Mouse (Mus musculus) thymus, postnatal 36 days (tissue): ENCODE measurements around the gene Tcte2.

Source experiments
- DNase-seq, 2 experiments: peaks; one replicate each; pipeline ENCODE4 v3.0.0; 2022; ENCODE audit warnings: mixed read lengths in 2 of 2

Gene Tcte2

DNA sequence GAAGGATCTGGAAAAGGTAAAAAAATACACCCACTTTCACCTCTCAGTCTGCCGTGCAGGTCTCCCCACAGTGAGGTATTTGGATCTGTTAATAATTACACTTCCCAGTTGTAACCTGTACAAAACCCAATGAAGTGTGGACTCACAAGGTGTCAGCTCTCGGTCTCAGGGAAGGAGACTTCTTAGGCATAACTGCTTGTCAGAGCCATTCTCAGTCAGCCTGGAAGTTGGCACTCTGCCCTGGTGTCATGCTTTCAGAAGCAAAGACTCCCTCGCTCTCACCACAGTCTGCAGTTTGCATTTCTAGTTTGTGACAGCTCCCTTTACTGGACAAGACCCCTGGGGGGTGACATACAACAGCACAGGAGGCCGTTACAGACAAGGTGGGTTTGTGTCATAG lies 16.8 kb downstream of the Tcte2 start:
- DNase-seq = no peak

DNA sequence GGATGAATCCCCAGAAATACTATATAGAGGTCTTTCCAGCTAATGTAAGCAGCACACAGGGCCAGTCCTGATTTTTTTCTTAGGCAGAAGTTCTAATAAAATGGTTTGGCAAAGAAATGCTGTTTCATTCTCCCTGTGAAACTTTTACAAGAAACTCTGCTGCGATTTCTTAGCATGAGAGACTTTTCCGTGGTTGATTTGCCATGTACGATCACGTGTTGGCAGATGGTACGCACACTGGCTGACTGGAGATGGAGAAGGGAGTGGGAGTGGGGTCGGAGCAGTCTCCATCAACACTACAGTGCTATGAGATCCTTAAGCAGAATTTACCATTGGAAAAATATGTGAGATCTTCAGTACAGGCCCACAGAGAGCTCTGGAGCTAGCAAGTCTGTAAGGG lies 17.4 kb downstream of the Tcte2 start:
- DNase-seq = no peak

DNA sequence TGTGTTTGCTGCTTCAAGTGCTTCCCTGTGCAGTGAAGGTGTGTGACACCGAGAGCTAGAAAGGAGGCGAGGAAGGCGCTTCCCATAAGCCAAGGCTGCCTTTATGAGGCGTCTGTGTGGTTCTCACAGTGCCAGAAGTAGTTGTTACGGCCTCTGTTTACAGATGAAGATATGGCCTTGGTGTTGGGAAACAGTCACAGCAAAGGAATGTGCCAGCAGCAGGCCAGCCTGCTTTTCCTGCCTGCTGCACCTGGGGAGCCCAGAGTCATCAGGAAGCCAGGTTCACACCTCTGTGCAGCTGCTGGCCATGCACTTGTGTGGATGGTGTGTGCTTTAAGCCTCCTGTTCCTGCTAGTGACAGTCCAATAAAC lies 17.9 kb downstream of the Tcte2 start:
- no peak for DNase-seq

DNA sequence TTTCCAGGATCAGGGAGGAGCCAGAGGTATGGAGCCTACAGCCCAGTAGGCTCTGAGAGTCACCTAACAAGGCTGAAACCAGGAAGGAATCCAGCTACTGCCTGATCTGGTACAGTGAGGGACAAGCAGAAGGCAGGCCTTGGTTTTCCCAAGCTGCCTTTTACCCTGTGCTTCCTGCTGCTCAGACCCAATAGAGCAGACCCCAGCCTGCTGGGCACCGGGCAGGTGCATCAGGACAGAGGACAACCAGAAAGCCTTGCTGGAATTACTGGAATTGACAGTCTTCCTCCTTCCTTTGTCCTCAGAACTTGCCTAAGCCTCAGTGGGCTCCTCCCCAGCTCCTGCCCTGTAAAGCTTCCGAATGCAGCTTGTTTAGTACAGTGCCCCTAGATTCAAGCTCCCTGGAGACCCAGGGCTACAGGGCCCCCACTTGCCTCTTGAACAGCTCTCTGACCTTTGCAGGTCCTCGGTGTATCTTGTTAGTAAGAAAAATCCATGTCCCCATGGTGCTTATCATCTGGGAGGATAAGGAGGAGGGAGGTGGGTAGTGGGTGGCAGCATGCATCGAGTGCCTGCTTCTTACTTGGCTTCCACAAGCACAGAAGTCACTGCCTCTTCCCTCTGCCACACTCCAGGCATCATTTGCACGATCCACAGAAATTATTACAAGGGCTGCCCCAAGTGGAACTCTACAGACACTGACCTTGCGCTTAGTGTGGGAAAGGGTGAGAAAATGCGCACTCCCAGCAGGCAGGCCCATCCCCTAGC lies 18.5 kb downstream of the Tcte2 start:
- no peak for DNase-seq

DNA sequence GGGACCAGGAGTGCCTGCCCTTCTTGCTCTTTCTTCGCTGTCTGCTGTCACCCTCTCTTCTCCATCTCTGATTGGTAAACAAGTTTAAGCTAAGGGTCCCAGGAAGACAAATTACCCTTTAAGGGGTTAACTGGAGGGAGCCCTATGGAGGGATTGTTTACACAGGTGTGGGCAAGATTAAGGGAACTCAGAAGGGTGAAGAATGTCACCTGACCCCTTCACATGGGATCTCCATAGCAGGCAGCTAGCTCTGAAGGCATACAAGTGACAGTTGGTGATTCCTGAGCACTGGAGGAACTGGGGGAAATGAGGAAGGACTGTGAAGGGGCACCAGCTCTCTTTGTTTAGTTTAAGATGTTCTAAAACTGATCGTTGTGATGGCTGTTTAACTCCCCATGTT lies 19.3 kb downstream of the Tcte2 start:
- DNase-seq = no peak

DNA sequence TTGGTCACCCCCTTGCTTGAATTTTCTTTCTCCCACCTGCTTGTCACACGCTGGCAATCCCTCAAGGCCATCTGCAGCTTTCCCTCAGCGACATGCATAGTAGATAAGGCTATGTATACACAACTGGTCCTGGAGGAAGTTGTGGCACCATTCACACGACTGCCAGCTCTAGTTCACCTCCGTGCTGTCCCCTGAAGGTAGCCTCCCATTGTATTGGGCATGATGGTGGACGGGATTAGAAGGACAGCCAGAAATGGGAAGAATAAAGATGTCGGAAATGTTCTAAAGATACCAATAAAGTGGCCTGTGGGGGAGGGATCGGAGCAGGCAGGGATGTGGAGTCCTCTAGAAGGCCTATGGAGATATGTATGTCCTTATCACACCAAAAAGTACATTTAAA lies 20.0 kb downstream of the Tcte2 start:
- DNase-seq = no peak

DNA sequence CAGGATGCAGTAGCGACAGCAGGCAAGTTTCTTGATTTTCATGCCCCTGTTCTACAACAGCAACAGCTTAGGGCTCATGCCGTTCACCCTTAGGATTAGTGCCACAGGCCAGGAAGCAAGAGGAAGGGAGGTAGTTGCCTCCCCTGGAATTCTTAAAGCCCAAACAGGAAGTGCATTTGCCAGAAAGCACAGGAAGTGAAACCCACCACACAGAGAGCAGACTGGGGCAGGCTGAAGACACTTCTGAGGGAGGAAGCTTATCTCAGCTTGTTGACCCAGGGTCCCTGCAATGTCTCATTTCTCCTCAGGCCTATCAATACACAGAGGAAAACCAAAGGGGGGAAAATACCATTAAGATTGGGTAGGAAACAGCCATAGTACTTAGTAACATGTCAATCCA lies 20.8 kb downstream of the Tcte2 start:
- no peak for DNase-seq

DNA sequence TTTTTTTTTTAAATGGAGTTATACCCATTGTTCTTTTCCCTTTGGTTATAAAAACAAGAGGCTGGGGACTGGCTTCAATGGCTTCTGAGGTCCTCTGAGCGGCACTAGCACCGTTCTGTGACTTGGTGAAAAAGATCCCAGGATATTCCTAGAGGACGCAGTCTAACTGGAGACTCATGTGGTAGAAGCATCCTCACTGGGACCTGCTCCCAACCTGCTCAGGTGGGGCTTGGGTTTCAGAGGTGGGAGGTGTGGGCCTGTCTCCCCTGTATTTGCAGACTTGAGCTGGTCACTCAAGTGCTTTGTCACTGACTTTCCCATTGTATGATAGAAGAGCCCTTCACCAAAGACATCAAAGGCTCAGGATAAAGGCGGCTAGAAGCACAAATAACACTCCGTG lies 21.6 kb downstream of the Tcte2 start:
- no peak for DNase-seq

DNA sequence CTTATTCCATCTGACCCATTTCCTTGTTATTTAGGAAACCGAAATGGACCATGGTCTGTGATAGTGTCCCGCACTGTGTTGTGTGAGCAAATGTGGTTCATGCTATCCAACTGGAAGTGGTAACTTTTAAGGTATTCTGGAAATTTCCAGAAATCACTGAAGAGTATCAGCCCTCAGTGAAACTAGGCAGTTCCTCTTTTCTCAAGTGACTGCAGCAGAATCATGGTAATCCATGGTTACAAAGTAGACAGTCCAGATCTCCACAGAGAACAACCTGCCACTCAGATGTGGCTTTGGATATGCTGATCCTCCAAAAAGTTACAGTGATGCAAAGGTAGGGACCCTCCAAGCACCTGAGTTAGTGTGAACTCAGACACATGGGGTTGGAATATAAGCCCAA lies 22.7 kb downstream of the Tcte2 start:
- DNase-seq = no peak

DNA sequence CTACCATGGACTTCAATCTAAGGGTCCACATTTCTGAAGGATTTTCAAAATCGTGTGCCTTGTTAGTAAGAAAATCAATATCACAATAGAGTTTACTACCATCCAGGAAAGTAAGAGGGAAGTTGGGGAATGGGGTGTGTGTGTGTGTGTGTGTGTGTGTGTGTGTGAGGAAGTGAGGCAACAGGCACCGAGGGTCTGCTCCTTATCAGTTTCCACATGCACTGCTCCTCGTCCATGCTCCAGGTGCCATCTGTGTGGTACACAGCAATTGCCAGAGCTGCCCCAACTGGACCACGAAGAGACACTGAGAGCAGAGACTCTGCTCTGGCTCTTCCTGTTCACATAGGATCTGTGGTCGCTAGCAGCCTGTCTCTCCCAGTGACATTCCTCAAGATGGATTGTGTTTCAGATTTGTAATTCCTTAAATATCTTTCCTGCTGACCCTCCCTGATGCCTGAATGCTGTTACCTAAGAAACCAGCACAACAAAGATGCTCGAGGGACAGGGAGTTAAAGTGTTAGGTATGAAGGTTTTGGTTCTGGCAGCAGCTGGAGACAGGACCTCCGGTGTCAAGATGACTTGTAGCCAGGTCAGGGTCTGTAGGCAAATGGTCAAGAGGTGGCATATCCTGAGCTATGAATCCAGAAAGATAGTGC lies 23.4 kb downstream of the Tcte2 start:
- no peak for DNase-seq

DNA sequence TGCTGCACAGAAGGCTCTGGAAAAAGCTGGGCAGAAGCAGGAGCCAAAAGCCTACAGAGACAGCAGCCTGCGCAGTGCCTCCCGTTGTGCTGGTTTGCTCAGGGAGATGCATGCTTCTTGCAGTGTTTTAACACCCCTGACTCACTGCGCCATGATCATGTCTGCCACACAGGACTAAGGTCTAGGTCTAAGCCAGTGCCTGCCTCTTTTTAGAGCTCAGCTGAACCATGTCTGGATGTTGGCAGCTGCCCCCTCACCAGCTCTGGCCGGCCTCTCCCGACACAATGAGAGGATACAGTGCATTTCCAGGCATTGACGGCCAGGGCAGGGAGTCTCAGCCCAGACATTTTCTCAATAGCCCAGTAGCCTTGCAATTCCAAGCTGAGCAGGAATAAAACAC lies 24.3 kb downstream of the Tcte2 start:
- DNase-seq = no peak

DNA sequence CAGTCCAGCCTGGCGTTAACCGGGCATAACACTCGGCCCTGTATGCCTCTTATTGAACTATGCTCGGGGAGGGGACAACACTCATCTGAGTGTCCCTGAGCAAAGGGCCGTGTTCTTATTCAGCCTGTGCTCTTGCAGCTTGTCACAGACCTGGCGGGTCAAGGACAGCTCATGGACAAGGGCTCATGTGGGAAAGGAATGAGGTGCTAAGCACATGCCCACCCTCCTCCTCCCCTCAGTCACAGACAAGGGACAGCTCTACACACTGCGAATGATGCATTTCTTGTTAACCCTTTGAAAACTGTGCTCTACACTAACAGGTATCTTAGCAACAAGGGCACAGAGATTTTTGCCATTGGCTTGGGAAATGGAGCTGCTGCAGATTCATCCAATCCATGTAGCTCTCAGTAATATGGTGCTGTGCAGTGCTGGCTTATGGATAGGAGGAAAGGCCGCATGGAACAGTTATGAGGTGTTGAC lies 25.8 kb downstream of the Tcte2 start:
- DNase-seq = no peak

DNA sequence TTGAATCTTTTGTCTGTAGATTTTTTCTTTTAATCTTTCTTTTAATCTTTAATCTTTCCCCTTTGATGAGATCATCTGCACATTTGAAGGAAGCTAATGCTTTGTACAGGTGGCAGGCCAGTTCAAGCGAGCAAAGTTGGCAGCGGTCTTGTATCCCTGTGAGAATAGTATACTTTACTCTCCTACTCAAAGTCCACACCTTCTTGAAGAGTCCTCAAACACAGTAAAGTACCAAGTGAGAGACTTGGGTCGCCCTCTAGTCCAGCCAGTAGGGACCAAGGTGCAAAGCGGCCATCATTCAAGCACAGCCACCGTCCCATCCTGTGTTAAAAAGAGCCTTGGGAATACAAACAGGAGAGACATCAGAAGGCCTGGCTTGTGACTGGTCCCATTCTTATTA lies 26.6 kb downstream of the Tcte2 start:
- DNase-seq = no peak

DNA sequence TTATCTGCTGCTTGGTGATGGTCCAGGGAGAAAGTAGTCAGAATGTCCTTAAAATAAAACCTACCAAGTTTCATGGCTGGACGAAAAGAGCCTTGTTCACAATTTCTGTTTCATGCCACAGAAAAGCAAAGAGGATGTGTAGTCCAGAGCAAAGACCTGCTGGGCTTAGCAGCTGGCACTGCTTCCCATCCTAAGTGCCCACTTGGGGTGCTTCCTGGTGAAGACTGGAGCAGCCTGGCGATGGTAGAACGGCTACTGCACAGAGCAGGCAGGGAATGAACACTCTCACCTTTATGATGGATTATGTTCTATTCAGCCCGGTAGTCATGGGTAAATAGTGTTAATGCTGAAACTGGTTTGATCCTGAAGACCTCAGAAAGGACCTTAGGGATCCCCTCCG lies 27.7 kb downstream of the Tcte2 start:
- no peak for DNase-seq

DNA sequence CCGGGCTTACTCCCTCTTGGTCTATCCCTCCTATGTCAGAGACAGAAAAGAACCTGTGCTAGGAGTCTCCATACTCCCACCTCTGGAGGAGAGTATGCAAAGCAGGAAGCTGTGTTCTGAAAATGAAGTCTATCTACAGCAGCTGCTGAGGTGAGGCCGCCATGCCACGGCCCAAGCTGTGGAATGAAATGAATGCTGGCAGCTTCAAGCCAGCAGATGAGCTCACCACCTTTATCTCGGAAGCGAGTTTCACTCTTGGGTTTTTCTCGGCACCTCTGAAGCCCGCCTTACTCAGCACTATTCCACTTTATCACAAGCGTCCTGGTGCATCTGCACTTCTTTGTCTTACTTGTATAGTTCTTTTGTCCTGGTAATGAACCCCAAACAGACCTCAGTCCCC lies 28.9 kb downstream of the Tcte2 start:
- no peak for DNase-seq

DNA sequence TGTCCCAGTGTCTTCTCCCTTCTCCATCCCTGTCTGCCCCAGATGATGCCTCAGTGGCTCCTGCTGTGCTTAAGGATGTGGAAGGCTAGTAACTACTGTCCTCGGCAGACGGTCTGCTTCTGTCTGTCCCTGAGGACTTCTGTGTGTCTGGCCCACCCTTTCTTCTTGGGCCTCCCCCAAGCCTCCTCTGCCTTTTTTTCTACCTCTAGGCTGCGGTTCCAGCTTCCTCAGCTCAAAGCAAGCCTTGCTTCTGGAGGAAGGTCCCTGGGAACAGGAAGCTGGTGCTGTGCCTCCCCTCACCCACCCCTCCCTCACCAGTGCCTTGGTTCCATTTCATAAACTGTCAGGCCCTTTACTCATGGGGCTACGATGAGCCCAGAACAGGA lies 29.9 kb downstream of the Tcte2 start:
- DNase-seq = no peak

DNA sequence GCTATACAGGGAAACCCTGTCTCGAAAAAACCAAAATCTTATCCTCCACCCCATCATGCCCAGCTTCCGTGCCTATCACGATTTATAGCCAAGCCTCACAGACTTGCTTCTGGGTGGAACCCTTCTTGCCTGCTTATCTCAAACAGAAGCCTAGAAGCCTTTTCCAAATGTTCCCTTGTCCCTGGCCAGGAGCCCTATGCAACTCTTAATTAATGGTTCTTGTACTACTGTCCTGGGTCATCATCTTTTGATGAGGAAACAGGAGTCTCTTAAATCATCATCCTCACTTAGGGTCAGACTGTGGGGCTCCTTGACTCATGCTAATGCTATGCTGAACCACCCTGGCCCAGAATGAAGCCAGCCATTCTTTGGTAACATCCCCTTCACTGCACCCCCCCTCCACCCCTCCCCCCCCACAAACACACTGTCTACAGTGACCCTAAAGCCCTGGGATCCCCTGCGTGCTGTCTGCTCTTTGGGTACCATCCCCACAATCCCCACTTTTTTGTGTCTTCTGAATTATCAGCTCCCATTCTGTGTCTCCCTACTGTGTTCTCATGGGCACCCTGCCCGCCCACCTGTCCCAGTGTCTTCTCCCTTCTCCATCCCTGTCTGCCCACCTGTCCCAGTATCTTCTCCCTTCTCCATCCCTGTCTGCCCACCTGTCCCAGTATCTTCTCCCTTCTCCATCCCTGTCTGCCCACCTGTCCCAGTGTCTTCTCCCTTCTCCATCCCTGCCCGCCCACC lies 30.5 kb downstream of the Tcte2 start:
- no peak for DNase-seq

DNA sequence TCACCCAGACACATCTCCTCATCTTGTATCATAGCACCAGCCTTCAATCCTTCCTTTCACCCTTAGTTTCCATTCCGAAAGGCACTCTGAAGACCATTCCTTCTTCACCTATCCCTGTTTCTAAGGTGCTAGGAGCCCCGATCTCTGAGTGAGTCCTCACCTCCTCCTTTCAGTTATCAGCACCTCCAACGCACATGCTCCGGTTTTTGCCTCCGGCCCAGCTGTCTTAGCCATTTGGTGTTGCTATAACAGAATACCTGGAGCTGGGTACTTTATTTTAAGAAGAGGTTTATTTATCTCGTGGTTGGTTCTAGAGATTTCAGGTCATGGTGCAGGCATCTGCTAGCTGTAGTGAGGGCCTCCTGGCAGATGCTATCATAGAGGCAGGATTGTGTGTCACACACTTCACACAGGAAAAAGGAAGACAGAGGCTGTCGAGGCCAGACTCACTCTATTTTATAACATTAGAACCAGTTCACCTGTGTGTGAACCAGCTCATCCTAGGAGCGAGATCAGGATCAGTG lies 34.7 kb downstream of the Tcte2 start:
- DNase-seq = no peak

DNA sequence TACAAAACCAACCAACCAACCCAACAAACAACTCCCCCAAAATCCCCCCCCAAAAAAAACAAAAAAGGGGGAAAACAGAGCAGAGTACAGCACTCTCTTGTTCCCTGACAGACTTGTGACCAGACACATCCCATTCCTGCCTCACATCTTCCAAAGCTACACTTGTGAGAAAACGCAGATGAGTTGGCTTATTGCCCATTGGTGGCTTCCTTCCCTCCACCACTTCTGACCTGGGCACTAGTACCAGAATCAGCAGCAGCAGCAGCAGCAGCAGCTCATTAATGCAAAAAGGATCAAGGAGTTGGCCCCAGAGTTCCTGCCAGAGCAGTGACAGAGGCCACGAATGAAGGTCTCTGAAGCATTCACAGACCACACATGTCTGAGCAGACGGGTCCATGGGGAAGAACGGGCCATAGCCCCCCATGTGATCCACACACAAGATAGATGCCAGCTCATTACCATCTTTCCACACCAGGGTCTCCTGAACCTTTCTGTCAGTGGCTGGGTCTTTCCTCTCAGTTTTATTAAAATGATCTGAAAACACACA lies 36.5 kb downstream of the Tcte2 start:
- DNase-seq = no peak

DNA sequence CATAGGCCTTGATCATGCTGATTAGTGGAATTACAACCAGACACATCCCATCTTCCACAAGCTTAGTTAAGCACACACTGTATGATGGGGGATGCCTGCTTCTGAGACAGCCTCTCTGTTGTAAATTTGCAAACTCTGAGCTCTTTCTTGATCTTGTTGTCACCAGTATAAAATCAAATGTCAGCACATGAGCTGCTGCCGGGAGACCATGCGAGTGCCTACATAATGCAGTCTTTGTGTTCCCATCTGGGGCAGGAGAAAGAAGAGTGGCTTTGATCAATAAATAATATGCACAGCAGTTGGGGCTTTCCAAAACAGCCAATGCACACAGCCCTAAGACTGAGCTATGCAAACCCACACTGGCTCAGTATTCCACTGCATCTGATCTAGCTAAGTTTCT lies 39.2 kb downstream of the Tcte2 start:
- no peak for DNase-seq

DNA sequence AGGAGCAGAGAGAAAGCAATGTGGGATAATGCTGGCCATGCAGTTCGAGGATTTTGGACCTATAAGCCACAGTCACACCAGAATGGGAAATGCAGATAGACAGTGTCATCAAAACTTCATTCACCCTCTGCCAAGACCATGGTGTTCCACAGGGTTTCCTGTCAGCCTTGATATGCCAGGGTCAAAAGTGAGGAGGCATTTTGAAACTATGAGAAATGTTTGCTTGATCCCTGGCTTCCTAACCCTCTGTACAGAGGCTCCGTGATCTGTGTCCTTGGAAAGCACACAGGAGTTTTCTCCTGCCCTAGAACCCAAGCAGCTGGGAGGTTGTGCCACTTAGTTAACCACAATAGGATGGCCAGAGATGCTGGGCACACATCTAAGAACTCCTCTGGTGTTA lies 40.3 kb downstream of the Tcte2 start:
- DNase-seq = no peak

DNA sequence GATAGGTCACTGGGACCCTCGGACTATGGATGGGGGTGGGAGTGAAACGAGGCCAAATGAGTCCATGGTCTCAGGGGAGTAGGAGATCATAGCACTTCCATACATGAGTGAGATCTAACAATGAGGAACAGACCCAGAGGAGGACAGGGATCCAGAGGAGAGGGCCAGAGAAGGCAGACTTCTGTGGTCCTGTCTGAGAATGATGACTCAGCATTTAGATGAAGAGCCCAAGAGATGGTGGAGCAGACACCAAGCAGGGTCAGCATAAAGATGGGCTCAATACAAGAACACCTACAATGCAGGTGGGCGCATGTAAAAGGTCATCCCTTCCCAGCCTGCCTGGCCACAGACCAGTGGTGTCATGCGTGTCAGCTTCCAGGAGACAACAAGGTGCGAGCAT lies 41.4 kb downstream of the Tcte2 start:
- DNase-seq = no peak

DNA sequence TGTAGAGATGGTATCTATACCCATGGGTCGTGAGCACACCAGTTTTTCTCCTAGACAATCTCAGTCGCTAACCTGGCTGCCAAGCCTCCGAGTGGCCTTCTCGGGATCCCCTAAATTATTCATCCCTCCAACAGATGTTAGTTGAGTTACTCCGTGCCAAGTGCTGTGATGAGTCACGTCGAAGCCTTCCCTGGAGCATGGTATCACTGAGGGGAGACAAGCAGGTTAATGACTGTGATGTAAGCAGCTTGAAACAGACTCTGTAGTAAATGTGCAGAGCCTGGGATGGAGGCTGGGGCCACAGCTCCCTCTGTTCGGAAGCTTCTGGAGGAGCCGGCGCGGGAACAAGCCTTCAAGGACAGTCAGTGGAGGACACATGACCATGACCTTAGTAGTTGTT lies 44.2 kb downstream of the Tcte2 start:
- DNase-seq = no peak

DNA sequence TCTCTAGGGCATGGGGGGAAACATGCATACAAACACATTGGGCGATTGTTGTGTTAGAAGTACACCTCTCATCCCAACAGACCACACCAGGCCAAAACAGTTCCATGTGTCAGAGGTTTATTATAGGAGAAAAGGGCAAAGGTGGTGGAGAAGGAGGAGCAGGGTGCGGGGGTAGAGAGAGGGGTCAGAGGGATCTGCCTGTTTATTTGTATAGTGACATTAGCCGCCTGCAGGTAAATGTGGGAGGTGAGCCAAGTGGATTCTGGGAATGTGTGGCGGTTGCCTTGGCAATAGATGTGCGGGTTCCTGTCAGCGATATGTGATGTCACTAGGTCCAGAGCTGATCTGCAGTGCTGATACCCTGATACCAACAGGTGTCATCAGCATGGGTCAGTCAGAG lies 45.3 kb downstream of the Tcte2 start:
- no peak for DNase-seq
